Mouse (Mus musculus): Measurements from ENCODE around the gene Ehf.

Gene Ehf

GRCm38 (mm10) chr2:103220871-103221270 lies 82.2 kb downstream of the Ehf start:
- DNase-seq (ENCODE audit: extremely low read depth, insufficient read length, low spot score) = no peak

- DNase-seq (ENCODE audit: extremely low read depth, insufficient read length, low spot score) = no peak
Measured at GRCm38 (mm10) chr2:103218323-103218722, 84.8 kb downstream of the Ehf start.

GRCm38 (mm10) chr2:103215801-103216200 lies 87.3 kb downstream of the Ehf start:
- DNase-seq (ENCODE audit: extremely low read depth, insufficient read length, low spot score) = no peak

GRCm38 (mm10) chr2:103214861-103215260 lies 88.2 kb downstream of the Ehf start:
- DNase-seq (ENCODE audit: extremely low read depth, insufficient read length, low spot score) = no peak

- no peak for DNase-seq (ENCODE audit: extremely low read depth, insufficient read length, low spot score)
Measured at GRCm38 (mm10) chr2:103213547-103213946, 89.5 kb downstream of the Ehf start.
